Mouse (Mus musculus): Measurements from ENCODE around the gene Ebf1.

Gene Ebf1

GRCm38 (mm10) chr11:44702716-44703486 lies 85.8 kb downstream of the Ebf1 start:
- no peak for DNase-seq (ENCODE audit: low read depth, low spot score)

GRCm38 (mm10) chr11:44703951-44704350 lies 86.8 kb downstream of the Ebf1 start:
- no peak for DNase-seq (ENCODE audit: low read depth, low spot score)

GRCm38 (mm10) chr11:44705811-44706210 lies 88.7 kb downstream of the Ebf1 start:
- DNase-seq (ENCODE audit: low read depth, low spot score) = no peak

- no peak for DNase-seq (ENCODE audit: low read depth, low spot score)
These were observed 89.3 kb downstream of the Ebf1 start for GRCm38 (mm10) chr11:44706386-44706785.

- no peak for DNase-seq (ENCODE audit: low read depth, low spot score)
These were observed 90.5 kb downstream of the Ebf1 start for GRCm38 (mm10) chr11:44707381-44708289.

- DNase-seq (ENCODE audit: low read depth, low spot score) = no peak
These were observed 91.2 kb downstream of the Ebf1 start for GRCm38 (mm10) chr11:44708290-44708685.

GRCm38 (mm10) chr11:44709073-44709618 lies 92.0 kb downstream of the Ebf1 start:
- peak; percentile 67 for DNase-seq (ENCODE audit: low read depth, low spot score)

GRCm38 (mm10) chr11:44709869-44710460 lies 92.8 kb downstream of the Ebf1 start:
- no peak for DNase-seq (ENCODE audit: low read depth, low spot score)

GRCm38 (mm10) chr11:44710861-44711260 lies 93.7 kb downstream of the Ebf1 start:
- DNase-seq (ENCODE audit: low read depth, low spot score) = no peak

GRCm38 (mm10) chr11:44714188-44714587 lies 97.1 kb downstream of the Ebf1 start:
- no peak for DNase-seq (ENCODE audit: low read depth, low spot score)

- no peak for DNase-seq (ENCODE audit: low read depth, low spot score)
These were observed 98.7 kb downstream of the Ebf1 start for GRCm38 (mm10) chr11:44715776-44716175.

- no peak for DNase-seq (ENCODE audit: low read depth, low spot score)
These were observed 99.8 kb downstream of the Ebf1 start for GRCm38 (mm10) chr11:44716928-44717327.

- DNase-seq (ENCODE audit: low read depth, low spot score) = no peak
These were observed 100.5 kb downstream of the Ebf1 start for GRCm38 (mm10) chr11:44717636-44718035.

GRCm38 (mm10) chr11:44721976-44722375 lies 104.9 kb downstream of the Ebf1 start:
- DNase-seq (ENCODE audit: low read depth, low spot score) = no peak

- no peak for DNase-seq (ENCODE audit: low read depth, low spot score)
These were observed 106.9 kb downstream of the Ebf1 start for GRCm38 (mm10) chr11:44723950-44724502.

- DNase-seq (ENCODE audit: low read depth, low spot score) = no peak
These were observed 108.6 kb downstream of the Ebf1 start for GRCm38 (mm10) chr11:44725732-44726131.

GRCm38 (mm10) chr11:44727376-44727775 lies 110.3 kb downstream of the Ebf1 start:
- DNase-seq (ENCODE audit: low read depth, low spot score) = no peak

GRCm38 (mm10) chr11:44727821-44728220 lies 110.7 kb downstream of the Ebf1 start:
- no peak for DNase-seq (ENCODE audit: low read depth, low spot score)

GRCm38 (mm10) chr11:44728271-44728670 lies 111.2 kb downstream of the Ebf1 start:
- DNase-seq (ENCODE audit: low read depth, low spot score) = no peak

GRCm38 (mm10) chr11:44729931-44730330 lies 112.8 kb downstream of the Ebf1 start:
- DNase-seq (ENCODE audit: low read depth, low spot score) = no peak

- DNase-seq (ENCODE audit: low read depth, low spot score) = no peak
These were observed 114.6 kb downstream of the Ebf1 start for GRCm38 (mm10) chr11:44731763-44732162.

GRCm38 (mm10) chr11:44733276-44733675 lies 116.2 kb downstream of the Ebf1 start:
- DNase-seq (ENCODE audit: low read depth, low spot score) = no peak
